Comparison of ENCODE assay signal across 8 mouse cellular contexts in the genomic region with DNA sequence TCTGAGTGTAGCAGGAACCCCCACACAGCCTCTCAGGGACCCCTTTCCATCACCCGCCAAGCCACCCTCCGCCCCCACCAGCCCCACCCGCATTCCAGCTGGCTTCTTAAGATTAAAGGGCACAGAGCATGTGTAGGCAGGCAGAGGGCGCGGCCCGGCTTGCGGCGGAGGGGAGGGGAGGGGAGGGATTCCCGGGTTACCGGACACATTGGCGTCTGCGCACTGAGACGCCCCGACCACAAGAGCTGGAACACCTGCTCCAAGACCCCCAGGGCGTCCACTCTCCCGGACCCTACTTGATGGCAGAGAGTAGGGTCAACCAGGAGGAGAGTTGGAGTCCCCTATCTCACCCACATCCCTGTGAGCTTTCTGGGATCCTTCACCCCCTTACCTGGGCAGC. TPM values are rescaled to one million over a fixed set of nuclear protein-coding genes. Genes with fewer than 3 reads are reported as not detected.
A peak's percentile ranks its signal among the peaks of the same experiment; 100 is the strongest.
DNase-seq lines count a peak whose midpoint lies in the region; ATAC-seq and TF ChIP-seq lines count a peak whose summit lies in the region.

No protein-coding gene starts in this region.

- no peaks in the 10 kb centered on the region for H3K9me3 ChIP-seq in heart, embryonic 10.5 days
- H3K9me3 ChIP-seq in liver, embryonic 11.5 days (ENCODE audit: control insufficient read depth, low read length): no peaks in the 10 kb centered on the region

- H3K4me2 ChIP-seq in liver, embryonic 11.5 days: peak overlapping the region; percentile 70

- WGBS in heart, embryonic 10.5 days: 2% methylated on average over 15 of the region's 16 CpGs
- WGBS in thymus, adult 2 months: 2% methylated on average over 16 of the region's 16 CpGs
- WGBS in liver, embryonic 11.5 days: 3% methylated on average over 16 of the region's 16 CpGs

- TF ChIP-seq POLR2A in thymus, adult 2 months (IDR thresholded peaks at IDR 0.05; ENCODE audit: control insufficient read depth, extremely low read depth, insufficient read depth, low read length, poor library complexity): no peak

- no peak for DNase-seq in heart, embryonic 10.5 days (ENCODE audit: low spot score)
- no peak for DNase-seq in heart, adult 18-20 months
- peak; percentile 28 for DNase-seq in thymus, postnatal 25 days
- no peak for DNase-seq in thymus, adult 2 months
- no peak for DNase-seq in liver, embryonic 11.5 days (ENCODE audit: low spot score)
- peak; percentile 65 for DNase-seq in urinary bladder, postnatal 25 days (ENCODE audit: low spot score)
- no peak for DNase-seq in right cerebral cortex, adult 18-20 months
- no peak for DNase-seq in frontal cortex, postnatal 25 days (ENCODE audit: low spot score in 2 of 2)

- peaks cover 72% of the 10 kb centered on the region for H3K4me1 ChIP-seq in heart, embryonic 10.5 days
- H3K4me1 ChIP-seq in thymus, adult 2 months (replicated peaks; ENCODE audit: control insufficient read depth, insufficient read depth, low read length): peaks cover 27% of the 10 kb centered on the region
- H3K4me1 ChIP-seq in liver, embryonic 11.5 days (replicated peaks; ENCODE audit: control insufficient read depth, insufficient read depth, low read length): peaks cover 56% of the 10 kb centered on the region

- no peaks in the 10 kb centered on the region for H3K36me3 ChIP-seq in heart, embryonic 10.5 days
- no peaks in the 10 kb centered on the region for H3K36me3 ChIP-seq in thymus, adult 2 months (ENCODE audit: control insufficient read depth, insufficient read depth, low read length)
- H3K36me3 ChIP-seq in liver, embryonic 11.5 days (ENCODE audit: control insufficient read depth, insufficient read depth, low read length): no peaks in the 10 kb centered on the region

- H3K27ac ChIP-seq in heart, embryonic 10.5 days: 0 out of 2 replicates have a peak overlapping the region, but pooled peaks have one; percentile 13
- H3K27ac ChIP-seq in thymus, adult 2 months (ENCODE audit: control insufficient read depth, insufficient read depth, low read length): no peak overlapping the region
- peak overlapping the region; percentile 98 for H3K27ac ChIP-seq in liver, embryonic 11.5 days (ENCODE audit: low read depth, low read length)

- H3K27me3 ChIP-seq in heart, embryonic 10.5 days (ENCODE audit: insufficient read depth, poor library complexity, severe bottlenecking): peaks cover 100% of the 10 kb centered on the region
- H3K27me3 ChIP-seq in thymus, adult 2 months (ENCODE audit: control insufficient read depth, insufficient read depth, low read length): peaks cover 40% of the 10 kb centered on the region
- peaks cover 84% of the 10 kb centered on the region for H3K27me3 ChIP-seq in liver, embryonic 11.5 days (replicated peaks; ENCODE audit: control insufficient read depth, insufficient read depth, low read length)

- peak overlapping the region; percentile 63 for H3K9ac ChIP-seq in liver, embryonic 11.5 days (ENCODE audit: low read depth, low read length)

- peak; percentile 35 for ATAC-seq in liver, embryonic 11.5 days (replicated peaks; ENCODE audit: low FRiP score)

- no peak for TF ChIP-seq CTCF in thymus, adult 2 months (IDR thresholded peaks at IDR 0.05; ENCODE audit: borderline replicate concordance, control insufficient read depth, extremely low read depth, insufficient read depth, low read length, poor library complexity)

- H3K4me3 ChIP-seq in heart, embryonic 10.5 days: peak overlapping the region; percentile 15; the same call in 1 of the 2 replicates
- no peak overlapping the region for H3K4me3 ChIP-seq in thymus, adult 2 months (ENCODE audit: control insufficient read depth, insufficient read depth, low read length)
- peak overlapping the region; percentile 36 for H3K4me3 ChIP-seq in liver, embryonic 11.5 days (ENCODE audit: low read depth, low read length)

RNA-seq across cellular contexts. Expression of gene Adamtsl5, which starts 3.1 kb away (rescaled TPM):
- 1.3 and 1.9 TPM in 2 replicates for polyA plus RNA-seq in heart, embryonic 10.5 days (2016; fragmentation: Nextera tagmentation; extraction: Ambion mirVana)
- 10 to 100 TPM; 75.6 to 80.1 TPM for total RNA-seq in heart, adult 18-20 months (2021)
- polyA plus RNA-seq in thymus, adult 2 months (2012; rRNA removed): 4.6 and 9.0 TPM in 2 replicates
- 1.6 and 2.6 TPM in 2 replicates for polyA plus RNA-seq in liver, embryonic 11.5 days (2014; fragmentation: Nextera tagmentation; extraction: Ambion mirVana)

RNA-seq across cellular contexts. Expression of gene Plk5, which starts 11.1 kb away (rescaled TPM):
- polyA plus RNA-seq in heart, embryonic 10.5 days (2016; fragmentation: Nextera tagmentation; extraction: Ambion mirVana): 0.16 TPM in 1 of 2 replicates, not detected in the other
- total RNA-seq in heart, adult 18-20 months (2021): 1 to 10 TPM in 1 of 2 experiments, under 1 TPM in 1; 0.69 to 1.2 TPM
- polyA plus RNA-seq in thymus, adult 2 months (2012; rRNA removed): 0.17 and 0.22 TPM in 2 replicates
- polyA plus RNA-seq in liver, embryonic 11.5 days (2014; fragmentation: Nextera tagmentation; extraction: Ambion mirVana): 0.25 TPM in 2 replicates

RNA-seq across cellular contexts. Expression of gene Reep6, which starts 15.4 kb away (rescaled TPM):
- polyA plus RNA-seq in heart, embryonic 10.5 days (2016; fragmentation: Nextera tagmentation; extraction: Ambion mirVana): 7.1 and 18.3 TPM in 2 replicates
- total RNA-seq in heart, adult 18-20 months (2021): 1 to 10 TPM; 4.8 to 5.3 TPM
- polyA plus RNA-seq in thymus, adult 2 months (2012; rRNA removed): 2.0 and 3.5 TPM in 2 replicates
- 74.3 and 76.1 TPM in 2 replicates for polyA plus RNA-seq in liver, embryonic 11.5 days (2014; fragmentation: Nextera tagmentation; extraction: Ambion mirVana)

RNA-seq across cellular contexts. Expression of gene Pcsk4, which starts 15.8 kb away (rescaled TPM):
- 1.6 and 4.0 TPM in 2 replicates for polyA plus RNA-seq in heart, embryonic 10.5 days (2016; fragmentation: Nextera tagmentation; extraction: Ambion mirVana)
- 1 to 10 TPM; 1.3 TPM for total RNA-seq in heart, adult 18-20 months (2021)
- polyA plus RNA-seq in thymus, adult 2 months (2012; rRNA removed): 11.7 and 14.1 TPM in 2 replicates
- 12.6 and 12.8 TPM in 2 replicates for polyA plus RNA-seq in liver, embryonic 11.5 days (2014; fragmentation: Nextera tagmentation; extraction: Ambion mirVana)

RNA-seq across cellular contexts. Expression of gene 2310011J03Rik, which starts 24.8 kb away (rescaled TPM):
- 41.3 and 46.8 TPM in 2 replicates for polyA plus RNA-seq in heart, embryonic 10.5 days (2016; fragmentation: Nextera tagmentation; extraction: Ambion mirVana)
- 10 to 100 TPM; 15.8 to 16.6 TPM for total RNA-seq in heart, adult 18-20 months (2021)
- polyA plus RNA-seq in thymus, adult 2 months (2012; rRNA removed): 78.9 and 93.8 TPM in 2 replicates
- polyA plus RNA-seq in liver, embryonic 11.5 days (2014; fragmentation: Nextera tagmentation; extraction: Ambion mirVana): 46.2 and 47.8 TPM in 2 replicates

Comparison
In these comparisons a context has a peak if more than half of its experiments do, and no peak if none do; other contexts are left out.
1. DNase-seq: peak in thymus, postnatal 25 days (single experiment) and urinary bladder, postnatal 25 days (single experiment); none in heart, embryonic 10.5 days (single experiment), heart, adult 18-20 months (0 of 2), thymus, adult 2 months (single experiment), liver, embryonic 11.5 days (single experiment), right cerebral cortex, adult 18-20 months (single experiment) and frontal cortex, postnatal 25 days (0 of 2).